Mouse (Mus musculus): ENCODE measurements around the gene Tuba1c.
"Not testable (repeated sequence)": the region's sequence is repeated elsewhere in the genome, so short reads cannot be mapped to it uniquely, and the experiment has no call there.

Tuba1c gene

GRCm38 (mm10) chr15:99056332-99056731 lies 26.6 kb downstream of the Tuba1c start:
- no peak for DNase-seq (ENCODE audit: low read depth, low spot score)

- no peak for DNase-seq (ENCODE audit: low read depth, low spot score)
Measured at GRCm38 (mm10) chr15:99065557-99066165, 36.0 kb downstream of the Tuba1c start.

GRCm38 (mm10) chr15:99071988-99072387 lies 42.3 kb downstream of the Tuba1c start:
- DNase-seq (ENCODE audit: low read depth, low spot score) = no peak

GRCm38 (mm10) chr15:99074019-99074599 lies 44.4 kb downstream of the Tuba1c start, which contains the start of gene Troap:
Troap (plus strand) TSS chr15:99074575.
- no peak for DNase-seq (ENCODE audit: low read depth, low spot score)

- DNase-seq (ENCODE audit: low read depth, low spot score) = peak; percentile 88
Measured at GRCm38 (mm10) chr15:99074600-99075333, 45.1 kb downstream of the Tuba1c start.

GRCm38 (mm10) chr15:99076011-99076410 lies 46.3 kb downstream of the Tuba1c start:
- not testable (repeated sequence) for DNase-seq (ENCODE audit: low read depth, low spot score)

- DNase-seq (ENCODE audit: low read depth, low spot score) = no peak
Measured at GRCm38 (mm10) chr15:99078181-99078910, 48.7 kb downstream of the Tuba1c start.

GRCm38 (mm10) chr15:99079804-99080203 lies 50.1 kb downstream of the Tuba1c start:
- DNase-seq (ENCODE audit: low read depth, low spot score) = no peak

GRCm38 (mm10) chr15:99082322-99082721 lies 52.6 kb downstream of the Tuba1c start:
- no peak for DNase-seq (ENCODE audit: low read depth, low spot score)

GRCm38 (mm10) chr15:99082840-99083239 lies 53.1 kb downstream of the Tuba1c start:
- DNase-seq (ENCODE audit: low read depth, low spot score) = no peak

- no peak for DNase-seq (ENCODE audit: low read depth, low spot score)
Measured at GRCm38 (mm10) chr15:99083258-99083657, 53.6 kb downstream of the Tuba1c start.

GRCm38 (mm10) chr15:99083867-99084557 lies 54.3 kb downstream of the Tuba1c start:
- DNase-seq (ENCODE audit: low read depth, low spot score) = no peak

- DNase-seq (ENCODE audit: low read depth, low spot score) = no peak
Measured at GRCm38 (mm10) chr15:99084618-99085017, 54.9 kb downstream of the Tuba1c start.

GRCm38 (mm10) chr15:99085997-99086396 lies 56.3 kb downstream of the Tuba1c start:
- no peak for DNase-seq (ENCODE audit: low read depth, low spot score)

GRCm38 (mm10) chr15:99087253-99088075 lies 57.8 kb downstream of the Tuba1c start, which contains the start of gene C1ql4:
C1ql4 (minus strand) TSS chr15:99087817.
- DNase-seq (ENCODE audit: low read depth, low spot score) = no peak

Data from retina, adult 2 months (tissue).